Mouse (Mus musculus) lung, postnatal 4 days (tissue): Measurements from ENCODE around the gene Gm45618.
A peak's percentile ranks its signal among the peaks of the same experiment; 100 is the strongest.

ENCODE experiments used
- DNase-seq, 2 experiments: peaks; one replicate each; pipeline ENCODE4 v3.0.0; 2021

The Gm45618 gene

GRCm38 (mm10) chr7:142093696-142094240, 26.8 kb downstream of the Gm45618 start:
- DNase-seq = no peak

DNA sequence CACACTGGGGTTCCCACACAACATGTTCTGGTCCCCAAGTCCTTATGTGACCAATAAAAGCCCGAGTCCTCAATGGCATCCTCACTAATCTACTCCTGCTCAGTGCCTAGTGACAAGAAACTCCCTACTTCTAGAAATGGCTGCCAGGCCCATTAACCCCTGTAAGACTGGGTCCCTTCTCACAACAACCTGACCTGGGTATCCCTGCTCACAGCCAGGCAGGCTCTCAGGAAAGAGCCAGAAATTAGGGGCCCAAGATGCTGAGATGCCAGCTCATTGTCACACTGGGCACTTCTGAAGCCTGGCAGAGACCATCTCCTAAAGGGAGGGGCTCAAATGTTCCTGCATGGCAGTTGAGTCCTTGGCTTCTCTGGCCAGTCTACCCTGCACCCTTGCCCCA, 27.5 kb downstream of the Gm45618 start:
- DNase-seq = no peak

GRCm38 (mm10) chr7:142091848-142092247, 28.7 kb downstream of the Gm45618 start:
- no peak for DNase-seq

- DNase-seq = no peak
These were observed 30.7 kb downstream of the Gm45618 start for GRCm38 (mm10) chr7:142089648-142090447.

GRCm38 (mm10) chr7:142088886-142089285, 31.6 kb downstream of the Gm45618 start:
- peak; percentile 54 to 61 for DNase-seq

DNA sequence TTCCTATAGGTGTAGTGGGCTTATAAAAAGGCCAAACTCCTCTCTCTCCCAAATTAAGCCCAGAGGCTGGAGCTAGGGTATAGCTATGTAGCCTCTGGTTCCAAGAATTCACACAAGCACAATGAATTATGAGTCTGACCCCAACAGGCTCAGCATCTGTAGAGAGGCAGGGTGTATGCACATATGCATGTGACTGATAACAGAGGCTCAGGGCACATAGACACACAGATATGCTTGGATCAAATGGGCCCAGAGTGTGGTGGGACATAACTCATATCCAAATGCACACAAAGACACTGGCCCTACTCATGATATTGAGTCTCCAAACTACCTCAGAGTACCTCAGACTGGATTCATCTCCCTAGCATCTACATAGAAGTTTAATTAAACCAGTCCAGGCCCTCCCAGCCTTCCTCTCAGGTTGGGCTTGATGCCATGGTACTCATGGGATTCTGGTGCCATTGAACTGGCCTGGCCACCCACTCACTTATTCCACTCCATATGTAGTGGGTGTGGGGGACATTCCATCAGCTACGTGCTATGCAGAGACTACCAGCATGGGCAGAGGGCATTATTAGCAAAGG, 33.4 kb downstream of the Gm45618 start:
- no peak for DNase-seq

DNA sequence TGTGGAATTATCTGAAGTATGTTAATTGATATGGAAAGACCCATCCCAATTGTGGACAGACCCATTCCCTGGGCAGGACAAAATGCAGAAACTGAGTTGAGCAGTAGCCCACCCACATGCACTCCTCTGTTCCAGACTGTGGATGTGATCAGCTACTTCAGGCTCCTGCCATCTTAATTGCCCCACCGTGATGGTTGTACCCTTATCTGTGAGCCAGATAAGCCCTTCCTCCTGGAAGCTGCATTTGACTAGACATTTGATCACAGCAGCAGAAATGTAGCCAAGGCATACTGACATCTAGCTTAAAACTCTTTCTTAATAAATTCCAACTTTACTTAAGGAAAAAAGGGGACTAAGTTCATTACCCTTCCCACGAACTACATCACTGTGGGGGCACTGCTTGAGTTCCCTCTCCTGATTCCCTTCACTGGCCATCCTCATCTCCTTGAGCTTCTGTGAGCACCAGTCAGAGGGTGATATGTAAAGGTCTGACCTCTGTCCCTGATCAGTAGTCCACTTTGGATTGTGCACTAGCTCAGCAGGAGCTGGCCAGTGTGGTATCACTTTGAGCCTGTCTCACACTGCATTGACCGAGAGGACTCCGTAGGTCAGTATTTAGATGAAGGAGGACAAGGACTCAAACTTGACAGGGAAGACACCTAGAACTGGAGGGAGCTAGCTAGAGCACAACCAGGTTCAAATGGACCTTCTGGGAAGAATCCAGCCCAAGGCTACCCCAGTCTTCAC, 34.2 kb downstream of the Gm45618 start:
- no peak for DNase-seq

DNA sequence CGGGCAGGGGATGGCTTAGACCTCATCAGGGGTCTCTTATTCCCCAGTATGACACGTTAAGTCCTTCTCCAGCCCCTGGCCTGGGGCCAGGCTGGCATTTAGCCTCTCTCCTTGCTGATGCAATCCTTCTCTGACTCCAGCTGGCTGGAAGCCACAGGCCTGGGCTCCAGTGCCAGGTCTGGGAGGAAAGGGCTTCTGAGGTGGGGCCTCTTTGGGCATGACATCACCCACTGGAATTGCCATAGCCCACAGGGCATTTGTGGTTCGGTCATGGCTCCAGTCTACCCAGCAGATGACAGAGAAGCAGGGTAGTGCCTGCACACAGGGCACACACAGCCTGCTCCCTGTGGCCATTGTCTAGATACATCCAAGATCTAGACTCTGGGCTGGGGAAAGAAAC, 35.7 kb downstream of the Gm45618 start:
- peak; percentile 88 to 91 for DNase-seq

GRCm38 (mm10) chr7:142084395-142084794, 36.1 kb downstream of the Gm45618 start:
- DNase-seq = peak in 1 of 2 experiments; percentile 44

- peak; percentile 75 to 85 for DNase-seq
These were observed 36.8 kb downstream of the Gm45618 start for GRCm38 (mm10) chr7:142083588-142084317.

DNA sequence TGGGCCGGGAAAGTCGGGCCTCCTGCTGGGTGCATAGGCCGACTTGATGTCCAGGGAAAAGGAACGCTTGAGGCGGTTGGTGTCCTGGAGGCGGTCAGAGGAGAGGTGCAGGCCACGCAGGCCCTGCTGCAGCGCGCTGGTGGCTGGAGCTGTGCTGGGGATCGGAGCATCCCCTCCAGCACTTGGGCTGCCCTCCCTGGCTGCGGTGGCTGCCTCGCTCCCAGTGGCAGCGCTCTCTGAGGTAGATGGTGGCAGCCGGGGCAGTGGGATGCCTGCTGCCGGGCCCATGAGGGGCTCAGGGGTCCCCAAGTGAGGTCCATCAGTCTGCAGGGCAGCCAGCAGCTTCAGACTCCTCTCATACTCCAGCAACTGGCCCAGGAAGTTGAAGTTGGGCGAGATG, 37.9 kb downstream of the Gm45618 start:
- no peak for DNase-seq

GRCm38 (mm10) chr7:142082179-142082578, 38.4 kb downstream of the Gm45618 start:
- DNase-seq = no peak

- DNase-seq = no peak
These were observed 38.8 kb downstream of the Gm45618 start for GRCm38 (mm10) chr7:142081736-142082135.

GRCm38 (mm10) chr7:142080876-142081275, 39.7 kb downstream of the Gm45618 start:
- DNase-seq = no peak

GRCm38 (mm10) chr7:142079365-142079764, 41.2 kb downstream of the Gm45618 start:
- peak in 1 of 2 experiments; percentile 53 for DNase-seq

DNA sequence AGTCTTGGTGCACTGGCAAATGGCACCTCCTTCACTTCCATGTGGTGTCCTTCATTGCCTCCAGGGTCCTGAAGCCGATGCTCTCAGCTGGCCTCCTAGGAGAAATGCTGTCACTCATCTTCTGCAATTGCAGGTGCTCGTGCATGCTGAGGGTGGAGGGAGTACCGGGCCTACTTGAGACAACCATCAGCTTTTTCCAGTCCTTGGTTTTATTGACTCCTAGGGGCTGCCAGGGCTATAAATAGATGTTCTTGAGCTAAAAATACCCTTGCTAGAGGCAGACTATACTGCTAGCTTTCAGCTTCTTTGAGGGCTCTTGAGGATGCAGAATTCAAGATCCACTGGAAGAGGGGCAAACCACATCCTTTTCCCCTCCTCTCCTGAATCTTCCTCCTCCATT, 43.4 kb downstream of the Gm45618 start:
- DNase-seq = no peak

DNA sequence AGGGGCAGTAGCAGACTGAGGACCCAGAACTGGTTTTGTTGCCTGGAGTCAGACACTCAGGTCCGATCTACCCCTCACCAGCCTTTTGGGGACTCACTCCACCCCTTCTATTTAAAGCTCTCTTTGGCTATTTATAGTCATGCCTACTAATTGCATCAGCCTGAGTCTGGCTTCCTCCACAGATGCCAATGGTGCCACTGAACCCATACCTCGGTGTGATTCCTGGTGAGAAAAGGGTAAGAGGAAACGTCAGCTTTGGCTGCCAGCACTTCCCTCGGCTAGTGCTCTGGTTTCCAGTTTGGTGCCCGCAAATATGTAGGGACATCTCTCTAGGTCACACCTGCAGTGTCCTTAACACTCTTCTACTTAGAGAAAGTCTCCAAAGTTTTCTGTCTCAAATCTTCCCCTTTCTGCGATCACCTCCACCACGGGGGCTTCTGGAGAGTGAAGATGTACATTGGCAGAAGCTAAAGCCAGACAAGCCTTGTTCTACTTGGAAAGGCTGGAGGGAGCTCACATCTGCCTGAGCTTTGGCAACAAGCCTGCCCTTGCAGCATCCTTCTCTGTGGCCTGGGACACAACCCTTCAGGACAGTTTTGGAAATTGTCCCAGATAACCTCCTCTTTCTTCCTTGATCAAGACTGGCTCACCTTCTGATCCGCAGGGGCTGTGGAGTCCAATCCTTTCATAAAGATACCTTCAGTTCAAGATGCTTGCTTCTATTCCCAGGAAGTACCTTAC, 46.2 kb downstream of the Gm45618 start:
- DNase-seq = no peak

DNA sequence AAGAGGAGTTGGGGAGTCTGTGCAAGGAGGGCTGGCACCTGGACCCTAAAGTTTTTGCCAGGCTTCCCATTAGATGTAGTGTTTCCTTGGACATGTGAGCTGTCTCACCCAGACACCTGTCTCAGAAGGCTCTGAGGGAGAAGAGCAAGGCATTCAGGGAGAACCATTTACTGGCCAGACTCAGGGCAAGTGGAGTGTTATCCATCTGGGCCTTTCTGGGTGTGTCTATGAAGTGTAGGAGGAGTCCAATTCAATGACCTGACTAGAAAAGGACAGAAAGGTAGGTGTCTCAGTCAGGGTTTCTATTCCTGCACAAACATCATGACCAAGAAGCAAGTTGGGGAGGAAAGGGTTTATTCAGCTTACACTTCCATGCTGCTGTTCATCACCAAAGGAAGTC, 48.8 kb downstream of the Gm45618 start:
- DNase-seq = no peak

DNA sequence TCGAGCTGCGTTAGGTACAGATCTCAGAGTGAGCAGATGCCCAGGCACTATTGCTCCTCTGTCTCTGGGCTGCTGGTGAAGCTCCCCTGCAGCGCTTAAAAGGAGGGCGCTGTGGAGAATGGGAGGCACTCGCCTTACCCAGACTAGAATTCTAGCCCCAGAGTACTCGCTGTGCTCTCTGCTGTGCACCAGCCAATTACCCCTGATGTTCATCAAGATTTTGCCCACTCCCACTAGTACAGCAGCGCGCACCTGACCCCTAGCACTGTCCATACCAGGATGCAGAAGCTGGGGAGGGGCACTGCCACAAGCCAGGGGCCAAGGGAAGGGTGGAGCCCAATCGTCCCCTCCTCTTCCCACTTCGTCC, 49.3 kb downstream of the Gm45618 start:
- DNase-seq = no peak

DNA sequence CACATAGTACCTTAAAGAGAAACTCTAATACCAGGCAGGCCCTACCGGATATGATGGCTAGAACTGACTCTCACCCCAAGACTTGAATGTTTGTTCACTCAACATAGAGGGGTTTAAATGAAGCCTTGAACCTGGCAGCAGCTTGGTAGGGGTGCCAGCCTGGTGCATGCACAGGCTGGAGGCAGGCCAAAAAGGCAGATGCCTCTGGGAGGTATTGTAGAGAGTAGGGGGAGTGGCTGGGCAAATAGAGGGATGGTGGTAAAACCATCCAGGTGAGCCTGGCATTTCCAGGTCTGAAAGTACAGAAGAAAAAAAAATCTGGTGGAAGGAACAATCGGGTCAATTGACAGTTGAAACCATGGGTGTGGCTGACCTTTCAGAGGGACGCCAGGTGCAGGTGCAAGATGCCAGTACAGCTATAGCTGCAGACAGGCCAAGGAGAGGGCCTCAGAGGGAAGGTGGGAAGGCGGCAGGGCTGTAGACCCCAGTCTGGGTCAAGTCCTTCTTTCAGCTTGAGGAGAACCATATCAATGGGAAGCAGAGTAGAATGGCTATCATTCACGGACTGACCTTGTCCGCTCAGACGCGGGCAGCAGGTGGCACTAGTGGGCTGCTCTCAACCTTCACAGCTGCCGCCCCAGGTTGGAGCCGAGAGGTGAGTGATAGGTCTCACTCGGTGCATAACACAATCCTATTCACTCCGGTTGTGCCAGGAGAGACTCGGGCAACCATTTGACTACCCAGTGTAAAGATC, 49.9 kb downstream of the Gm45618 start:
- DNase-seq = peak; percentile 70 to 81
